Mouse (Mus musculus): ENCODE data around the gene Cep55.

GRCm38 (mm10) chr19:38064051-38064450 lies 9.2 kb downstream of the Cep55 start:
- TF ChIP-seq CTCF (IDR thresholded peaks at IDR 0.05; ENCODE audit: extremely low read depth, insufficient read depth, insufficient read length, insufficient replicate concordance): no peak
- TF ChIP-seq POLR2A (IDR thresholded peaks at IDR 0.05; ENCODE audit: low read depth, low read length): no peak
